Mouse (Mus musculus) embryo, embryonic 11.5 days (tissue): ENCODE data around the gene Hoxc8.

Experiments
- DNase-seq: peaks from one replicate; pipeline ENCODE4 v3.0.0-alpha.2; 2012; ENCODE audit warnings: low read depth, low spot score

Hoxc8 gene

GRCm38 (mm10) chr15:102965003-102965891 lies 25.2 kb upstream of the Hoxc8 start:
- DNase-seq = no peak

GRCm38 (mm10) chr15:102965892-102966775 lies 24.3 kb upstream of the Hoxc8 start:
- DNase-seq = peak; percentile 93

DNA sequence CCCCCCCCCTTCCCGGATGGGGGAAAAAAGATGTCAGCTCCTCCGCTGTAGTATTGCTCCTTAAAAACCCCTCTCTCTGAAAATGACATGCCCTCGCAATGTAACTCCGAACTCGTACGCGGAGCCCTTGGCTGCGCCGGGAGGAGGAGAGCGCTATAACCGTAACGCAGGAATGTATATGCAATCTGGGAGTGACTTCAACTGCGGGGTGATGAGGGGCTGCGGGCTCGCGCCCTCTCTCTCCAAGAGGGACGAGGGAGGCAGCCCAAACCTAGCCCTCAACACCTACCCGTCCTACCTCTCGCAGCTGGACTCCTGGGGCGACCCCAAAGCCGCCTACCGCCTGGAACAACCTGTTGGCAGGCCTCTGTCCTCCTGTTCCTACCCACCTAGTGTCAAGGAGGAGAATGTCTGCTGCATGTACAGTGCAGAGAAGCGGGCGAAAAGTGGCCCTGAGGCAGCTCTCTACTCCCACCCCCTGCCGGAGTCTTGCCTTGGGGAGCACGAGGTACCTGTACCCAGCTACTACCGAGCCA lies 23.6 kb upstream of the Hoxc8 start, which contains the start of gene Hoxc10:
Gene Hoxc10, plus strand, starts transcription at position 21 of the 536 bp plus-strand sequence.
- DNase-seq = no peak

DNA sequence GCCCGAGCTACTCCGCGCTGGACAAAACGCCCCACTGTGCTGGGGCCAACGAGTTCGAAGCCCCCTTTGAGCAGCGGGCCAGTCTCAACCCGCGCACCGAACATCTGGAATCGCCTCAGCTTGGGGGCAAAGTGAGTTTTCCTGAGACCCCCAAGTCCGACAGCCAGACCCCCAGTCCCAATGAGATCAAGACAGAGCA lies 23.2 kb upstream of the Hoxc8 start, which contains the start of gene Hoxc5:
Gene Hoxc5, plus strand, starts transcription at position 132 of the 199 bp plus-strand sequence.
- DNase-seq = no peak

DNA sequence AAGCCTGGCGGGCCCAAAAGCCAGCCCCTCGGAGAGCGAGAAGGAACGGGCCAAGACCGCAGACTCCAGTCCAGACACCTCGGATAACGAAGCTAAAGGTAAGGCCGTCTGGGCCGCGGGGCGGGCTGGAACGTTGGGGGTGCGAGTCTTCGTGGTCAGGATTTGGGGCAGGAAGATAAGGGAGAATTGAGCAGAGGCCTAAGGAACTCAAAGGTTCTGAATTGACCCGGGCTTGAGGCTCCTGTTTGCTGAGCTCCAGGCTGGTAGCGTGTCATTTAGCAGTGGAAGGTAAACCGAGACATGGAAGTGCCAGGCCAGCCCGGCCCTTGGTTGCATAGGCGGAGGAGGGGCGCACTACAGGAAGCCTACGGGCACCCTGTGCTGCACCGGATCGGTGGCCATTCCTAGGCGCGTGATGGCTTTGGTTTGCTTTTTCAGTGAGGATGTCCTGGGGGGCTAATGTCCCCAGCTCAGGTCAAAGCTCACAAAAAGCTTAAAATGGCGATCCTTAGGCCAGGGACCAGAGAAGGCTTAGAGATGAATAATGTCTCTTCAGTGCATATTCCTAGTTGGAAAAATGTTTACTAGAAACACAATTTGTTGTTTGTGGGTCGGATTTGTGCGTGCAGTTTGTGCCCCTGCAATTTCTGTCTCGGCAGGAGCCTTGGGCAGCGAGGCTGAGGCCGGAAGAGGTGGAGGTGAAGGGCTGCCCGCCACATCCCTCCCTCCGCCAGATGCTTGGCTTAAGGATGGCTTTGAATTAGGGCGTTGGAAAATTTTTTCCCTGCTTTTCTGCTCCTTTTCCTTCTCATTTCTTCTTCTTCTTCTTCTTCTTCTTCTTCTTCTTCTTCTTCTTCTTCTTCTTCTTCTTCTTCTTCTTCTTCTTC lies 22.7 kb upstream of the Hoxc8 start:
- no peak for DNase-seq

- DNase-seq = no peak
Measured at GRCm38 (mm10) chr15:102969296-102969695, 21.1 kb upstream of the Hoxc8 start.

- no peak for DNase-seq
Measured at GRCm38 (mm10) chr15:102970740-102971139, 19.7 kb upstream of the Hoxc8 start.

GRCm38 (mm10) chr15:102972254-102972653 lies 18.2 kb upstream of the Hoxc8 start:
- no peak for DNase-seq

DNA sequence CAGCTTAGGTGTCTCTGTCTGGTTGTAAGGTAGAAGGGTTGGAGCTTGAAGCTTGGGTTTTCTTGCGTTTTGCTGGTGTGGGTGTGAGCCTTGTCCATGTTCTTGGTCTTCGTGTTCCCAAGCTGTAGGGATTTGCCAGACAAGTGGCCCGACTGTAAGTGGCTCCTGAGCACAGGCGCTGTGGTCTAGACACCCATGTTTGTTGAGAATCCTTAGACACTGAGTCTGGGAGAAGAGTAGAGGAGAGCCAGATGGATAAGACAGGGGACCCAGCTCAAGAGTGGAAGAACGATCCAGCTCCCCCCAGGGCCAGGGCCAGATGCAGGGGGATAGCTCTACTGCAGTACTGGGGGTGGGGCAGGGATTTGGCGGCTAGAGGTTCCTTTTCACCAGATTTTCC lies 17.7 kb upstream of the Hoxc8 start:
- no peak for DNase-seq

DNA sequence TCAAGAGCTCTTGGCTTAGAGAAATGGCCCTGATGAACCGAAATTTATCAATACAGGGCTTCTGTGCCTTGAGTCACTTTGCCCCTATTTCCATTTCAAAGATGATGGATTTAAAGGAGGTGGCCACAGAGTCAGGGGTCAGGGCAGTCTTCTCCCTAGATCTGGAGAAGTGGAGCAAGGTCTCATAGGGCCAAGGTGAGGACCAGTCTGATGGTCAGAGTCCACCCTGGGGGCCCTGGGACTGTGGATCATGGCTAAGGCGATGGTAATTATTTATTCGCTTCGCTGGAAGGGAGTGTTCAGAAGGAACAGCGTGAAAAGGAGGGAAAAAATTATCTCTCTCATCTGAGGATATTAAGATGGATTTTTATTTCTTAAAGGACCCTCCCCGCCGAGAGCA lies 15.4 kb upstream of the Hoxc8 start:
- no peak for DNase-seq

DNA sequence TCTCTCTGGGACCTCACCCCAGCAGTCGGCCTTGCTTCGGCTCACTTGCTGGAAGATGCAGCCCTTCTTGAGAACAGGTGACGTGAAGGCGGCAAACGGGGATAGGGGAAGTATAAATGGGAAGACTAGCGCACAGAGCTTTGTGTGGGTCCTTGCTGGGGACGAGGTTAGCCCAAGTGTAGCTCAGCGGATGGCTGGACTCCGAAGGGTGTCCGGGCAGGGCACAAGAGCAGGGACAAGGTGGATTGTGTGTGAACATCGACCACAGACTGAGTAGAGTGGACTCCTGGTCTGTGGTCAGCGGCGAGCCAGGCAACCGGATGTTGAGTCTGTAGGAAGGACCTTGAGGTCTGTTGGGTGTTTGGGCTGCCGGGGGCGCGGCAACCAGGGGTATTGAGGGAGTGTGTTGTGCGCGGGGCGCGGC lies 14.7 kb upstream of the Hoxc8 start:
- DNase-seq = no peak

- no peak for DNase-seq
Measured at GRCm38 (mm10) chr15:102976171-102976570, 14.2 kb upstream of the Hoxc8 start, which contains the start of gene Hoxc9. TSS of gene Hoxc9 (plus strand) at chr15:102976439.

- DNase-seq = no peak
Measured at GRCm38 (mm10) chr15:102976631-102977422, 13.6 kb upstream of the Hoxc8 start.

- DNase-seq = no peak
Measured at GRCm38 (mm10) chr15:102977423-102977974, 12.9 kb upstream of the Hoxc8 start.

GRCm38 (mm10) chr15:102978615-102979515 lies 11.5 kb upstream of the Hoxc8 start:
- DNase-seq = no peak

- no peak for DNase-seq
Measured at GRCm38 (mm10) chr15:102979936-102980335, 10.5 kb upstream of the Hoxc8 start.

- DNase-seq = no peak
Measured at GRCm38 (mm10) chr15:102980352-102980751, 10.1 kb upstream of the Hoxc8 start.

DNA sequence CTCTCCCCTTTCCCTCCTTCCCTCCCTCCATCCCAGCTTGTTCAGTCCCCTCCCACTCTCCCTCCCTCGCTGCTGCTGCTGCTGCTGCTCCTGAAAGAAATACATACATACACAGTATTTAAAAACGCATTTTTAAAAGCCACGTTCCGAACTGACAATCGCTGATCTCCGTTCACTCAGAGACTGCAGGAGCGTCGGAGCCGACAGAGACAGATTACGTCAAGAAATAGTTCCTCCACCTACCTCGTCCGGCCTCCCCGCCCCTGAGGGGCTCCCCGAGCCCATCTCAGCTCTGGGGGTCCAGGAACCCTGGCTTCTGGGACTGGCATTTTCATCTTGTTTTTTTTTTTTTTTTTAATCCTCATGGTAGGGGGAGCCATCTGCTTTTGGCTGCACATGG lies 9.5 kb upstream of the Hoxc8 start:
- no peak for DNase-seq
